Mouse (Mus musculus) ES-CJ7 (cell line): ENCODE data around the gene Slain2.

Source experiments
- DNase-seq: peaks from one replicate; pipeline ENCODE4 v3.0.0; 2011; ENCODE audit warnings: low read depth, low spot score

Gene Slain2

GRCm38 (mm10) chr5:72913648-72914557 lies at the start of gene Slain2:
Gene Slain2 (plus strand): TSS chr5:72914304.
- peak; percentile 93 for DNase-seq

GRCm38 (mm10) chr5:72864654-72865178 lies 49.4 kb upstream of the Slain2 start:
- DNase-seq: no peak

DNA sequence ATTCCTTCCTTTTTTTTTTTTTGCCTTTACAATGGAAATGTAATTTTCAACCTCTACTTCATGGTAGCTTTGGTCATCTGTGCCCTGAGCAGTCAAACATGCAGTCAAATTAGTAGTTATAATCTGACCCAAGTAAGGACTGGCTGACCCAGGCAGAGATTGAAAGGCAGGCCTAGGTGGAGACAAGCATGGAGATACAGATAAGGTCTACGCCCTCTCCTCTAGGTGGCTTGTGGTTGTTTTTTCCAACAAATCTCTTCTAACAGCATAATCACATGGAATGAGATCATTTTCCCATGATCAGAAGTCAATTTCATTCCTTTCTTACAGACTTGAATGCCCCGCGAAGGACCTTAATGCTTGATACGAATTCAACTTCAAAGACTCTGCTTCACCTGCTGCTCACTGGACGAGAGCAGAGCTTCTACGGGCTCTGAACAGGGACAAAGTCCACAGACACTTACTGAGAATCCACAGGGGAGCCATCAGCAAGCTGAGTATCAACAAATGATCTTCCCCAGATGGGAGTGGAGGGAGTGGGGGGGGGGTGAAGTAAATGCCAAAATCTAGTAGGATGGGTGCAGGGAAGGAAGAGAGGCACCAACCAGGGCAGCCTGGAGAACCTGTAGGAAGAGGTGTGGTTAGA lies 47.7 kb upstream of the Slain2 start:
- DNase-seq: peak; percentile 36

GRCm38 (mm10) chr5:72867036-72867672 lies 47.0 kb upstream of the Slain2 start:
- no peak for DNase-seq

DNA sequence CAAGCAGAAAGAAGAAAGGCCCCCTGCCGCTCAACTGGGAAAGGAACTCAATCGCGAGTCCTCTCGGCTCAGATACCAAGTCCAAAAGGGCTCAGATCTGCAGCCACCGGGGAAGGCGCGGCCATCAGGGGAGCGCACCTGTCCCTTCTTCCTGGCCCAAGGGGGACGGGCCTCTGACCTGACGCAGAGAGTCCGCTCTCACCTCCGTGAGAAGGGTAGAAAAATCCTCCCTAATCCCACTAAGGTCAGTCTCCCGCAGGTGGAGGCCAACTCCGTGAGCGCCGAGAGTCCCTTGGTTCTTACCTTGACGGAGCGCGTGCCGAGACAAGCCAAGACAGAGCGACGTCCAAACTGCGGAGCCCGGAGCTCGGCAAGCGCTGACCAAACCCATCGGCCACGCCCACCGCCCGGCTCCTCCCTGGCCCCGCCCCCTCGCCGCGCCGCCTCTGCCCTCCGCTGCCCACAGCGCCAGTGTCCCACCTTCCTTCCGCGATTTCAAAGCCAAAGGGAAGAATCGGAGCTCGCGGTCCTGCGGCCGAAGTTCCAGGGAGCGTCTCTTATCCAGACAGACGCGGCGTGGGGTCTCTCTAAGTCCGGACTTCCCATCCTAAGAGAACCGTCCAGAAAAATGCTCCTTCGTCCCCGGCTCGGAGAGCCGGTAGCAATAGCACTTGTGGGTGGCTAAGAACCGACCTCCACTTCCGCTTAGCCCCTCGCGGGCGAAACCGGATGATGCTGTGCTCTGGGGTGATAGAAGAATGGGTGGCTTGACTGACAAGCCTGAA lies 45.8 kb upstream of the Slain2 start, which contains the start of gene Tec:
Gene Tec, minus strand, starts transcription at position 393 of the 785 bp plus-strand sequence.
- peak; percentile 77 for DNase-seq

- peak; percentile 30 for DNase-seq
These were observed 44.1 kb upstream of the Slain2 start for GRCm38 (mm10) chr5:72869779-72870608.

DNA sequence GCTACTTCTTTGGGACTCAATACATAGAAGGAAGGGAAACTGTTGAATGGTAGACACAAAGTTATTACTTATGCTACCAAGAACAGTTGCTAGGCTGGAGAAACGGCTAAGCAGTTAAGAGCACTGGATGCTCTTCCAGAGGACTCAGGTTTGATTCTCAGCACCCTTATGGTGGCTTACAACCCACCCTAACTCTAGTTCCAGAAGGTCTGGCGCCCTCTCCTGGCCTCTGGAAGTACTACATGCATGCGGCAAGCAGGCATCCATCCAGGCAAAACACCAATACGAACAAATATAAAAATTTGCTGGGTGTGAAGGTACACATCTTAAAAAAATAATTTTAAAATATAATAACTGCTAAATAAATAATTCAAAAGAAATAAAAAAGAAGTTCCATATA lies 43.0 kb upstream of the Slain2 start:
- peak; percentile 21 for DNase-seq

- no peak for DNase-seq
These were observed 34.4 kb upstream of the Slain2 start for GRCm38 (mm10) chr5:72879736-72880135.

GRCm38 (mm10) chr5:72881748-72882411 lies 32.2 kb upstream of the Slain2 start:
- DNase-seq: no peak

GRCm38 (mm10) chr5:72882412-72882765 lies 31.7 kb upstream of the Slain2 start:
- no peak for DNase-seq

- DNase-seq: no peak
These were observed 30.4 kb upstream of the Slain2 start for GRCm38 (mm10) chr5:72883706-72884105.

GRCm38 (mm10) chr5:72886458-72887222 lies 27.5 kb upstream of the Slain2 start:
- DNase-seq: no peak

- DNase-seq: no peak
These were observed 25.8 kb upstream of the Slain2 start for GRCm38 (mm10) chr5:72888260-72888659.

- peak; percentile 86 for DNase-seq
These were observed 22.6 kb upstream of the Slain2 start for GRCm38 (mm10) chr5:72891534-72891933.

DNA sequence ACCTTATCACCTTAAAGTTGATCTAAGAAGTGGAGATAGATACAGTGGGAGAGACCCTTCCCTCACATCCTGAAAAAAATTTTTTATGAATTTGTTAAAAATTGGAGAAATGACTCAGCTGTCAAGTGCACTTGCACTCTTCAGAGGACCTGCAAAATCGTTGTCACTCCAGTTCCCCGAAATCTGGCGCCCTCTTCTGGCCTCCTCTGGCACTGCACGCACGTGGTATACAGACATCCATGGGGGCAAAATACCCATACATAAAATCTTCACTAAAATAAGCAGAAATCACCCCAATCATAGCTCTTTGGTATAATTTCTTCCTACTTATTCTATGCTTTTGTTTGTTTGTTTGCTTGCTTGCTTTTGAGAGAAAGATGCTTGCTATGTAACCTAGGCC lies 20.1 kb upstream of the Slain2 start:
- DNase-seq: peak; percentile 64

DNA sequence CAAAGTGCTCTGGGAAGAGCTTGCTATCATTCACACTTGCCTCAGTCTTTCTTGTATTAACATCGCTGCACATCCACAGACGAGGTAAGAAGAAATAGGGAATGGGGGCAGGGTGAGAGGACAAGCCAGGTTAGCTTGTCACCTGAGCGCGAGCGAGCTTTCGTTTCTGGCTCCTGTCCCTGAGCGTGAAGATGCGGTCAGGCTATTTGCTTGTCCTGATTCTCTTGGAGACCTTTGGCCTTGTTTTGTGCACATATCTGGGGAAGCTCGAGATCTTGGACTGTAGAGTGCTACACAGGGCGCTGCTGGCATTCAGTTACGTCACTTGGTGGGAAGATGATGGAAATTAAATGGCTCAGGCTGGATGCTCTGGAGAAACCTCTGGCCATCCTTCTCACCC lies 18.8 kb upstream of the Slain2 start:
- no peak for DNase-seq

DNA sequence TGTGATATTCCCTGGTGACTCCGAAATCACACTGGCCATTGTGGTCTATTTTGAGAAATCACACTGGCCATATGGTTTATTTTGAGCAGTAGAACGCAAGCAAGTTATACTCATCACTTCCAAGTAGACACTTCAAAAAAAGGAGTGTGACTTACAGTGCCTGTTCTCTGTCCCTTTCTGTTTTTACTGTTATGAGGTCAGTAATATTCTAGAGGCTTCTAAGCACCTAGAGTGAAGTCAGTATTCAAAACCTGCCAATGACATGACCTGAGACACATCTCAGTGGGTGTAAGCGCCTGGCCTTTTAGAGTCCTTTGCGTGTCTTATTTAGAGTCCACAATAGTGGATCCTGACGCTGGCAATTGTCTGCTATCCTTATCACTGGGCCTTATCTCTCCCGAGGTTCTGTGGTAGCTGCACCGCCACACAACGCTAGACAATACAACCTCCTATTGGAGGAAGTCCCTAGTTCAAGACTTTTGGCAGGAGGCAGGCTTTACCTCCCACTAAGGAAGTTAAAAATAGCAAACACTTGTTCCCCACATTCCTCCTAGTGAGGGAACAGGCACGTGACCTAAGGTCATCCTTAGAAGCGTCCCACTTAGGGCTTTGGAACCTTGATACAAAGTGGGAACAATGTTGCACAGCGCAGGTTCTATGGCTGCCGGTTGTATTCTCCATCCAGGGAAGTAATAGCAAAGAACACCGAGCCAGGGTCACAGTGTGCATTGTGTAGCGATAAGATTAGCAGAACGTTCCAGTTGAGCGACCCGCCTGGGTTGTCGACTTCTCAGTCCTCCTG lies 17.4 kb upstream of the Slain2 start:
- peak; percentile 55 for DNase-seq

DNA sequence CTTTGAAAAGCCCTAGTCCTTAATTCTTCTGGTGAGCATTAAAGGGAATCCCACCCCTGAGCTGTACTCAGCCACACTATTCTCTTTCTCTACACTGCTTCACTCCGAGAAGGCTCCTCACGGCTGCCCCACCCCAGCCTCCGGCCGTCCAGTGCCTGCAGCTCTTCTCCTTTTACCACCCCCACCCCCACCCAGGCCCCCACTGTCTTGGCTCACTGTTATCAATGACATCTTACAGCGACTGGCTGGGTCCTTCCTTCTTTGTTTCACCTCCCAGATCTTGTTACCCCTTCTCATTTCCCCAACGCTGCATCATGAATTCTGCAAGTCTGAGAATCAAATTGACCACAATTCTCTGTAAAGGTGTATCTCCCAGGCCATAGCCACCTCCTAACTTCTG lies 16.1 kb upstream of the Slain2 start:
- peak; percentile 65 for DNase-seq
